Mouse (Mus musculus): ENCODE measurements around the gene Tedc1.

Gene Tedc1

DNA sequence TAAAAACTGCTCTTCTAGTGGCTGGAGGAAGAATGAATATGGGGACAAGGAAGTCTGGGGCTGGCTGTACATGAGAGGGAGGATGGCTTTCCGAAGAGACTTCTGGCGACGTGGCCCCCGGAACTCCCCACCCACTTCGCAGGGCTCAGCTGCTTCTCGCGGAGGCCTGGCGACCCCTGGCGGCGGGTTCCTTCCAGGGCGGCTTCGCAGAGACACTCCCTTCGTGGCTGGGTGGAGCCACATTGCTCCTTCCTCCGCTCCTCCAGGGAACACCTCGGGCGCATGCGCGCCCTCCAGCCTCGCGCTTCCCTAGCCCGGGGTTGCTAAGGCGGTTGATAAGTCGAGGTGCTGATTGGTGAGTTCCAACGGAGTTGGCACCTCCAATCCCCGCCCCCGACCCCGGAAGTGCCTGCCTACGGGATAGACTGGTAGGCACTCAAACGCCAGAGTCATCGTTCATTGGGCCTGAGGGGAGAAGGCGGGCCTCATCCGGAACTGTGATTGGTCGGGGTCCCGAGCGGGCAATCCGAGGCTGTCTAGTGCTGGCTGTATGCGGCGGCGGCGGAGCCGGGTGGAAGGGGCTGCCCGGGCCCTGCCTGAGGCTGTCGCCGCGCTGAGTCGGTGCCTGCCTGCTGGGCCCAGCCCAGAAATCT is at the start of gene Tedc1:
Tedc1 (plus strand) TSS at position 535 of the 653 bp plus-strand sequence.
- DNase-seq (ENCODE audit: inconsistent age in 2 of 2, low spot score in 1 of 2) = peak; percentile 100

DNA sequence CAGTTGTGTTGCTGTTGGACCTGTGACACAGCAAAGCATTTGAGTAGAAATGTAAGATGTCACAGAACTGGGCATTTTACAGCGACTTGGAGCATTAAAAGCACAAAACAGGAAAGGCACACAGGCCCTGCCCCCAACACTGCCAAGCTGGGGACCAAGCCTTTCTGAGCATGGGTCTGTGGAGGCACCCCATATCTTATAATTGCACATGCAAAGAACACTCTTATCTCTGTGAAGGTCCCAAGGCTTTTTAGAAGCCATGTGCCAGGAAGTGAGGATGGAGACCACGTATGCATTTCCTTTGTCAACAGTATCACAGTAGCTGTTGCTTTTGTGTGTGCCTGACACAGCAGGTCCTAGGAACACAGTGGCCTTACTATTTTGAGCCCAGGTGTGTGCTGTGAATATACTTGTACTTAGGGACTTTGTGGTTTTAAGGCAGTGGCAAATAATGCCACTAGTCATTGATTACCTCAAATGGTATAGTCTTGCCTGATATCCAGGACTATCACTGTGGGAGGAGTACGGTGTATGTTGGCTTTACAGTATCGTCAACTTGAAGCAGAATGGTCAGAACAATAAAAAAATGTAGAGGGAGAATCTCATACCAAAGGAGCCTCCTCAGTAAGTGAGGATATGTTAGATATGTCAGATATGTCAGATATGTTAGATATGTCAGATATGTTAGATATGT is 48.6 kb upstream of the Tedc1 start:
- peak in 1 of 2 experiments; percentile 44 for DNase-seq (ENCODE audit: inconsistent age in 2 of 2, low spot score in 1 of 2)

DNA sequence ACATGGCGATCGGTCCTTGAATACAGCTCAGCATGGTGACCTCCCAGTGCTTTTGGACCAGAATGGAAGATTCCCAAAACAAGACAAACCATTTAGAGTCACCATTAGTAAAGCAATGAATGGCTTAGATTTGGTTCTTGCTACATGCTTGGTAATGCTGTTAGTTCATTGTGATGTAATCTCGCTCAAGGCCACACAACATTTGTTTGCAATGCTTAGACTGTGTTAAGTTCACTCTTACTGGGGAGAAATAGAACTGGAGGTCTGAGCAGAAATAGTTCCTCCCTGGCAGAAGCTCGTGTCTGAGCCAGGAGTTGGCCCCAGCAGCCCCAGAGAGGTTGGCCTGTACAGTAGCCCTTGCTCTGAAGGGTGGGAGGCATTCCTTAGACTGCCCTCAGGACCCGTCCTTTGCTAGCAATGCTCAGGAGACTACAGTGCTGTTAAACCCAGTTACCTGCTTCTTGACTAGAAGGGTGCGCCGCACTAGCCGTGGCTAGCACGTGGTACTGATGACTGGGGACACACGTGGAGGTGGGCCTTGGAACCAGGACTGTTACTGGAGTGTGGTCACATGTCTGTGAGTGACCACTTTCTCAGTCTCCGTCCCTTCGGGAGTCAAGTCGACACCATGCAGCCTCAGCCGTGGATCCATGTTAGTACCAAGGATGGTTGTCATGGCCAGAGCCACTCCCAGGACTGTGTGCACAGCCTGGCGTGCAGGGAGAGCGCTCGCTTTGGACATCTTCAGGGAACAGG is 47.5 kb upstream of the Tedc1 start:
- peak in 1 of 2 experiments; percentile 85 for DNase-seq (ENCODE audit: inconsistent age in 2 of 2, low spot score in 1 of 2)

- no peak for DNase-seq (ENCODE audit: inconsistent age in 2 of 2, low spot score in 1 of 2)
These were observed 46.4 kb upstream of the Tedc1 start for GRCm38 (mm10) chr12:113109801-113110200.

DNA sequence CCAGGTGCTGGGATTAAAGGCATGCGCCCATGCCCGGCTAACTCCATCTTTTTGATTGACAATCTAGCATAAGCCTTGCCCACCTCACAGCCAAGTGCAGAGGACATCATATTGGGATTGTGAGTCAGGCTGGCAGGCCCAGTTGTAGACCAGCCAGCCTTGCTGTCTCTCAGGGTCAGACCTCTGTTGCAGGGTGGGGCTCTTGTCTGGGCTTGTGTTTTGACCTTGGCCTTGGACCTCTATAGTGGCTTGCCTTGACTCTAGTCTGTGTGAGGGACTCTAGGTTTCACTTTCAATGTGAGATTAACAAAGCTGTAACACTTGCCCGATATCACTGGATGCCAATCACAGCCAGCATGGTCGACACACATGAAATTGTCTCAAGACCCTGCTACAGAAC is 42.1 kb upstream of the Tedc1 start:
- peak in 1 of 2 experiments; percentile 80 for DNase-seq (ENCODE audit: inconsistent age in 2 of 2, low spot score in 1 of 2)

- DNase-seq (ENCODE audit: inconsistent age in 2 of 2, low spot score in 1 of 2) = no peak
These were observed 41.2 kb upstream of the Tedc1 start for GRCm38 (mm10) chr12:113114856-113115538.

- DNase-seq (ENCODE audit: inconsistent age in 2 of 2, low spot score in 1 of 2) = peak; percentile 75 to 93
These were observed 36.5 kb upstream of the Tedc1 start for GRCm38 (mm10) chr12:113119516-113120410.

- DNase-seq (ENCODE audit: inconsistent age in 2 of 2, low spot score in 1 of 2) = no peak
These were observed 31.5 kb upstream of the Tedc1 start for GRCm38 (mm10) chr12:113124726-113125125.

DNA sequence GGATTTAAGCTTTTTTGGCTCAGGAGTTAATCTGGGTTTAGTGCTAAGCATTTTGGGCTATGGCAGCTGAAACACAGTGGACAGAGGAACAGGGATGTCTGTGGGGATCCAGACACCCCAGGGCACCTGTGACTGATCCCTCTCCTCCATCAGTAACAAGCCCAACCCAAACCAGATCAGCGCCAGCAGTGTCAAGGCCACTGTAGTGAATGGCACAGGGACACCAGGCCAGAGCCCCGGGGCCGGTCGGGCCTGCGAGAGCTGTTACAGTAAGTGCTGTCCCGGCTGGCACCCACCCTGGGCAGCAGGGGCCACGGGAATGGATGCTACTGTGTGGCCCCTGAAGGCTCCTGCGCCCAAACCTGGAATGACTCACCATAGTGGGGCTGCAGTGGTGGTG is 25.5 kb upstream of the Tedc1 start:
- peak in 1 of 2 experiments; percentile 60 for DNase-seq (ENCODE audit: inconsistent age in 2 of 2, low spot score in 1 of 2)

DNA sequence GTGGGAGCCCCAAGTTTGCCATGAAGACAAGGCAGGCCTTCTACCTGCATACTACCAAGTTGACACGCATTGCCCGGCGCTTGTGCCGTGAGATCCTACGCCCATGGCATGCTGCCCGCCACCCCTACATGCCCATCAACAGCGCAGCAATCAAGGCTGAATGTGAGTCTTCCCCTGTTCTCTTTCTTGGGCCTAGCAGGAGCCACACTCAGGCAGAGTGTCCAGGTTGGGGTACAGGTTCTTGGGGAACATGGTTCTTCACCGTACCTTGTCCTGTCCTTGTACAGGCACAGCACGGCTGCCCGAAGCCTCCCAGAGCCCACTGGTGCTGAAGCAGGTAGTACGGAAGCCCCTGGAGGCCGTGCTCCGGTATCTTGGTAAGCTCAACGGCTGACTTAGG is 24.6 kb upstream of the Tedc1 start:
- no peak for DNase-seq (ENCODE audit: inconsistent age in 2 of 2, low spot score in 1 of 2)

GRCm38 (mm10) chr12:113132567-113132966 is 23.7 kb upstream of the Tedc1 start:
- DNase-seq (ENCODE audit: inconsistent age in 2 of 2, low spot score in 1 of 2) = peak in 1 of 2 experiments; percentile 55

- no peak for DNase-seq (ENCODE audit: inconsistent age in 2 of 2, low spot score in 1 of 2)
These were observed 23.0 kb upstream of the Tedc1 start for GRCm38 (mm10) chr12:113133260-113133659.

DNA sequence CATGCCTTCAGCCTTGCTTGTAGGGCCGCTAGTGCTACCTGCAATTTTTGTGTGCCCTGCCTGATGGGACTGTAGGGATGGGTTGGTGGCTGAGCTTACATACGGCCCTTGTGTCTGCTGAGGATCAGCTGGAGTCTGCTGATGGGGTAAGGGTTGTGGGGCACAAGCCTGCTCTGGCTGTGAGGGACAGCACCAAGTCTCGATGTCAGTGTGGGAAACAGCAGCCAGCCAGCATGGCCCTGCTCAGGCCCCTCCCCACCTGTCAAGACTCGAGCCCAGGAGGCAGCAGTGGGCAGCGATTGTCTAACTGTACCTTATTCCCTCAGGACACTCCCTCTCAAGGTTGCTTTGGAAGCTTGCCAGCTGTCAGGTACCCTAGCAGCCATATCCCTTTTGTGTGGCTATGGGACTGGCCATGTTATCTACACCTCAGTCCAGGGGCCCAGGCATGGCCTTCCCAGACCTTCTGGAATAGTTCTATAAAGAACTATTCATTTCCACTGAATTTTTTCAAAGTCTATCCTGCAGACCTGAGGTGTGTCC is 22.3 kb upstream of the Tedc1 start:
- no peak for DNase-seq (ENCODE audit: inconsistent age in 2 of 2, low spot score in 1 of 2)

DNA sequence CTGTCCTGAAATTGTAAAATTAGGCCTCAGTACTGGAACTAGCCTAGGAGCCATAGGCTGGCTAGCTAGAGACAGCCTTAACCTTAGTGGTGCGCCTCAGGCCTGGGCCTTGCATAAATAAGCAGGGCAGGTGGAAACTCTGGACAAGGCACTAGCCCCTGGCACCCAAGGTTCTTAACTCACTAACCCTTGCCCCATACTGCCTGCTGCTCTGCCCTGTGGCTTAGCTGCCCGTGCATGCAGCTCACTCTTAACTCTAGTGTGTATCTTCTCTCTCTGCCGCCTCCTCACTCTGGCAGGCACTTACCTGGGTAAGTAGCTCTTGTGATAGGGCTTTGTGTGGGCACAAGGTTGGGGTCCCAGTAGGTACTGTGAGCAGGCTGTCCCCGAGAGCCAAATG is 21.7 kb upstream of the Tedc1 start:
- DNase-seq (ENCODE audit: inconsistent age in 2 of 2, low spot score in 1 of 2) = no peak

- no peak for DNase-seq (ENCODE audit: inconsistent age in 2 of 2, low spot score in 1 of 2)
These were observed 20.8 kb upstream of the Tedc1 start for GRCm38 (mm10) chr12:113135401-113135800.

DNA sequence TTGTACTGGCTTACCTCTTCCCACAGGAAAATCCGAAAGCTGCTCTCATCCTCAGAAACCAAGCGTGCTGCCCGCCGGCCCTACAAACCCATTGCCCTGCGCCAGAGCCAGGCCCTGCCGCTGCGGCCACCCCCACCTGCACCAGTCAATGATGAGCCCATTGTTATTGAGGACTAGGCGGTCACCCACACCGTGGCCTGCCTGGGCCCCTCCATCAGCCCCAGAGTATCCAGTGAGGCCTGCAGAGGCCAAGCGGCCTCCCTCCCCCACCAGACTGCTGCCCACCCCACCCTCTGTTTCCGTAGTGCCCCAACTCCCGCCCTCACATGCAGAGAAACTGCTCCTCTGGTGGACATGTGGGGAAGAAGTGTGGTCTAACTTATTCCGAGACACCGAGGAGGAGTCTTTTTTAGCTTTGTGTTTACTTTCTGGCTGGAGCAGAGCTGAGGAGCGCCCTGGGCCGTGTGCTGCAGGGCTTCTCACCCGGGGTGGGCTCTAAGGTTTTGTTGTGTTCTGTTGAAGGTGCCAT is 19.7 kb upstream of the Tedc1 start:
- DNase-seq (ENCODE audit: inconsistent age in 2 of 2, low spot score in 1 of 2) = no peak

DNA sequence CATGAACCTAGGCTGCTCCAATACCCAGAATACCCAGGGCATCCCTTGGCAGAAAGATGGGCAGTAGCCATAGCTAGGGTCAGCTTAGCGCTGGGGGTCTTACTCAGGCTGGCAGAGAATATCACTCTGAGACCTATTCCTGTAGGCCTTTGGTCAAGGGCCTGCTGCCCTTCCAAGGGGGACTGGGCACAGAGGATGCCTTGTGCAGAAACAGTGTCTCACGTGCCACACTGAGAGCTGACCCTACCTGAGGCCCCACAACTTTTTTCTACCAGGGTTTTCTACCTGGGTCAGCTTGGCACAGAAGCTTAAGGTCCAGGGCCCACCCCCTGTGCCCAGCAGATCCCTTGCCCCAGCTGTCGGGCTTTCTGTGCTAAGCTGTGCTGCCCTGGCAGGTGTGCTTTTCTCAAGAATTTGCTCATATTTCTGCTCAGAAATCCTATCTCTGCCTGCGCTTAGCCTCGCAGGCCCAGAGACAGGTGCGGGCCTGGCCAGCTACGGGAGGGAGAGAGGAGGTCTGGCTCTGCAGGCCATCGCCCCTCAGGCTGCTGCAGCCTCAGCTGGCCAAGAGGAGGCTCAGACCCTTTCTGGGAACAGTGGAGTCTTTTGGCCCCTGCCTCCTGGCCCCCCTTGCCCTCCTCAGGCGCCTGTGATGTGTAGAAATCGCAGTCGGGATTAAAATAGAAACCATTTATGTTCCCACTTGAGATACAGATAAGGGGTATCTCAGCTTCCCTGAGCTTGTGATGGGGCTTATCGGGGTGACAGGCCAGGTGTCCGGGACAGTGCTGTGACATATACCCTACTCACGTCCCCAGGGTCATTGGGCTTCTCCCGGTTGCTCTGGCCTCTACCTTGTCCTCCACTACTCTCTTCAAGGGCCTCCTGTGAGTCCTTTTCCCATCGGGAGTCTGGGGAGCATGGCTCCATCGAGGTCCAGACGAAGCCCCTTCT is 18.7 kb upstream of the Tedc1 start:
- no peak for DNase-seq (ENCODE audit: inconsistent age in 2 of 2, low spot score in 1 of 2)

- DNase-seq (ENCODE audit: inconsistent age in 2 of 2, low spot score in 1 of 2) = no peak
These were observed 17.9 kb upstream of the Tedc1 start for GRCm38 (mm10) chr12:113138291-113138690.

All from adrenal gland, adult (tissue).